Mouse (Mus musculus): ENCODE measurements around the gene Smc1b. TPM values are rescaled to one million over a fixed set of nuclear protein-coding genes. Genes with fewer than 3 reads are reported as not detected.

Gene Smc1b
- polyA plus RNA-seq, 1 experiment from 2014 or later: 0.16 TPM

- peaks cover 18% of the 10 kb centered on the region for H3K4me1 ChIP-seq (replicated peaks; ENCODE audit: control insufficient read depth, insufficient read depth, low read length)
- 35% methylated on average over 11 of the region's 11 CpGs for WGBS
- peak; percentile 72 for ATAC-seq (ENCODE audit: low read depth)
Measured at GRCm38 (mm10) chr15:85166433-85166933, 34.7 kb upstream of the Smc1b start.

GRCm38 (mm10) chr15:85162693-85163663 lies 31.2 kb upstream of the Smc1b start:
- 35% methylated on average over 21 of the region's 21 CpGs for WGBS
- Histone ChIP-seq H3K9ac (ENCODE audit: low read length) (no peak overlapping the region), H3K27me3 (ENCODE audit: control insufficient read depth, insufficient read depth, low read depth, low read length) (no peaks in the 10 kb centered on the region), H3K4me1 (replicated peaks; ENCODE audit: control insufficient read depth, insufficient read depth, low read length) (peaks cover 18% of the 10 kb centered on the region), H3K4me2 (ENCODE audit: low read depth, low read length) (no peak overlapping the region), H3K4me3 (ENCODE audit: low read length) (no peak overlapping the region), H3K36me3 (ENCODE audit: control insufficient read depth, insufficient read depth, low read length) (no peaks in the 10 kb centered on the region), H3K27ac (ENCODE audit: low read length) (peak overlapping the region; percentile 50), H3K9me3 (ENCODE audit: control insufficient read depth, low read length) (no peaks in the 10 kb centered on the region)
- peak; percentile 65 for ATAC-seq (ENCODE audit: low read depth)

More at GRCm38 (mm10) chr15:85166433-85166933, 34.7 kb upstream of the Smc1b start:
- Histone ChIP-seq H3K27me3 (ENCODE audit: control insufficient read depth, insufficient read depth, low read depth, low read length) (no peaks in the 10 kb centered on the region), H3K9ac (ENCODE audit: low read length) (no peak overlapping the region), H3K4me3 (ENCODE audit: low read length) (no peak overlapping the region), H3K9me3 (ENCODE audit: control insufficient read depth, low read length) (no peaks in the 10 kb centered on the region), H3K4me2 (ENCODE audit: low read depth, low read length) (no peak overlapping the region), H3K36me3 (ENCODE audit: control insufficient read depth, insufficient read depth, low read length) (no peaks in the 10 kb centered on the region), H3K27ac (ENCODE audit: low read length) (peak overlapping the region; percentile 15)

GRCm38 (mm10) chr15:85161416-85161815 lies 29.7 kb upstream of the Smc1b start:
- Histone ChIP-seq H3K27ac (ENCODE audit: low read length) (no peak overlapping the region), H3K9ac (ENCODE audit: low read length) (no peak overlapping the region), H3K4me2 (ENCODE audit: low read depth, low read length) (no peak overlapping the region), H3K36me3 (ENCODE audit: control insufficient read depth, insufficient read depth, low read length) (no peaks in the 10 kb centered on the region), H3K9me3 (ENCODE audit: control insufficient read depth, low read length) (no peaks in the 10 kb centered on the region), H3K27me3 (ENCODE audit: control insufficient read depth, insufficient read depth, low read depth, low read length) (no peaks in the 10 kb centered on the region), H3K4me1 (replicated peaks; ENCODE audit: control insufficient read depth, insufficient read depth, low read length) (peaks cover 18% of the 10 kb centered on the region), H3K4me3 (ENCODE audit: low read length) (no peak overlapping the region)
- ATAC-seq (ENCODE audit: low read depth): no peak

GRCm38 (mm10) chr15:85156198-85156597 lies 24.4 kb upstream of the Smc1b start:
- no peak overlapping the region for H3K27ac ChIP-seq (ENCODE audit: low read length)
- H3K9ac ChIP-seq (ENCODE audit: low read length): no peak overlapping the region
- no peak overlapping the region for H3K4me2 ChIP-seq (ENCODE audit: low read depth, low read length)
- ATAC-seq (ENCODE audit: low read depth): no peak; the same call in 1 of the 2 replicates
- no peaks in the 10 kb centered on the region for H3K9me3 ChIP-seq (ENCODE audit: control insufficient read depth, low read length)
- peaks cover 14% of the 10 kb centered on the region for H3K4me1 ChIP-seq (replicated peaks; ENCODE audit: control insufficient read depth, insufficient read depth, low read length)
- H3K36me3 ChIP-seq (ENCODE audit: control insufficient read depth, insufficient read depth, low read length): no peaks in the 10 kb centered on the region
- WGBS: 39% methylated on average over 4 of the region's 4 CpGs
- no peak overlapping the region for H3K4me3 ChIP-seq (ENCODE audit: low read length)
- no peaks in the 10 kb centered on the region for H3K27me3 ChIP-seq (ENCODE audit: control insufficient read depth, insufficient read depth, low read depth, low read length)

GRCm38 (mm10) chr15:85154091-85154490 lies 22.3 kb upstream of the Smc1b start:
- Histone ChIP-seq H3K4me1 (replicated peaks; ENCODE audit: control insufficient read depth, insufficient read depth, low read length) (peaks cover 14% of the 10 kb centered on the region), H3K9ac (ENCODE audit: low read length) (no peak overlapping the region), H3K27me3 (ENCODE audit: control insufficient read depth, insufficient read depth, low read depth, low read length) (no peaks in the 10 kb centered on the region), H3K27ac (ENCODE audit: low read length) (no peak overlapping the region), H3K4me2 (ENCODE audit: low read depth, low read length) (no peak overlapping the region), H3K9me3 (ENCODE audit: control insufficient read depth, low read length) (no peaks in the 10 kb centered on the region), H3K4me3 (ENCODE audit: low read length) (no peak overlapping the region), H3K36me3 (ENCODE audit: control insufficient read depth, insufficient read depth, low read length) (no peaks in the 10 kb centered on the region)
- 72% methylated on average over 3 of the region's 3 CpGs for WGBS
- ATAC-seq (ENCODE audit: low read depth): no peak

- no peak for ATAC-seq (ENCODE audit: low read depth)
- Histone ChIP-seq H3K4me3 (ENCODE audit: low read length) (no peak overlapping the region), H3K27me3 (ENCODE audit: control insufficient read depth, insufficient read depth, low read depth, low read length) (no peaks in the 10 kb centered on the region), H3K4me2 (ENCODE audit: low read depth, low read length) (no peak overlapping the region), H3K9ac (ENCODE audit: low read length) (no peak overlapping the region), H3K9me3 (ENCODE audit: control insufficient read depth, low read length) (no peaks in the 10 kb centered on the region), H3K27ac (ENCODE audit: low read length) (no peak overlapping the region), H3K4me1 (replicated peaks; ENCODE audit: control insufficient read depth, insufficient read depth, low read length) (peaks cover 14% of the 10 kb centered on the region), H3K36me3 (ENCODE audit: control insufficient read depth, insufficient read depth, low read length) (no peaks in the 10 kb centered on the region)
- WGBS: 62% methylated on average over 3 of the region's 3 CpGs
Measured at GRCm38 (mm10) chr15:85152577-85152976, 20.8 kb upstream of the Smc1b start.

GRCm38 (mm10) chr15:85151433-85151918 lies 19.7 kb upstream of the Smc1b start:
- Histone ChIP-seq H3K27me3 (ENCODE audit: control insufficient read depth, insufficient read depth, low read depth, low read length) (no peaks in the 10 kb centered on the region), H3K9ac (ENCODE audit: low read length) (no peak overlapping the region), H3K4me1 (replicated peaks; ENCODE audit: control insufficient read depth, insufficient read depth, low read length) (peaks cover 10% of the 10 kb centered on the region), H3K4me3 (ENCODE audit: low read length) (no peak overlapping the region), H3K9me3 (ENCODE audit: control insufficient read depth, low read length) (no peaks in the 10 kb centered on the region), H3K36me3 (ENCODE audit: control insufficient read depth, insufficient read depth, low read length) (no peaks in the 10 kb centered on the region), H3K27ac (ENCODE audit: low read length) (no peak overlapping the region), H3K4me2 (ENCODE audit: low read depth, low read length) (no peak overlapping the region)
- peak; percentile 79 for ATAC-seq (ENCODE audit: low read depth)
- WGBS: 15% methylated on average over 13 of the region's 13 CpGs

- ATAC-seq (ENCODE audit: low read depth): no peak
- H3K9ac ChIP-seq (ENCODE audit: low read length): no peak overlapping the region
- H3K4me2 ChIP-seq (ENCODE audit: low read depth, low read length): no peak overlapping the region
- no peaks in the 10 kb centered on the region for H3K9me3 ChIP-seq (ENCODE audit: control insufficient read depth, low read length)
- no peak overlapping the region for H3K4me3 ChIP-seq (ENCODE audit: low read length)
- no peaks in the 10 kb centered on the region for H3K4me1 ChIP-seq (replicated peaks; ENCODE audit: control insufficient read depth, insufficient read depth, low read length)
- H3K36me3 ChIP-seq (ENCODE audit: control insufficient read depth, insufficient read depth, low read length): no peaks in the 10 kb centered on the region
- no peak overlapping the region for H3K27ac ChIP-seq (ENCODE audit: low read length)
- 86% methylated on average over 5 of the region's 5 CpGs for WGBS
- H3K27me3 ChIP-seq (ENCODE audit: control insufficient read depth, insufficient read depth, low read depth, low read length): no peaks in the 10 kb centered on the region; the same call in 1 of the 2 replicates
Measured at GRCm38 (mm10) chr15:85144249-85144648, 12.5 kb upstream of the Smc1b start.

- WGBS: 90% methylated on average over 1 of the region's 1 CpGs
- ATAC-seq (ENCODE audit: low read depth): no peak
- Histone ChIP-seq H3K27me3 (ENCODE audit: control insufficient read depth, insufficient read depth, low read depth, low read length) (no peaks in the 10 kb centered on the region; the same call in 1 of the 2 replicates), H3K9me3 (ENCODE audit: control insufficient read depth, low read length) (no peaks in the 10 kb centered on the region), H3K27ac (ENCODE audit: low read length) (no peak overlapping the region), H3K4me2 (ENCODE audit: low read depth, low read length) (no peak overlapping the region), H3K4me1 (replicated peaks; ENCODE audit: control insufficient read depth, insufficient read depth, low read length) (no peaks in the 10 kb centered on the region), H3K4me3 (ENCODE audit: low read length) (no peak overlapping the region), H3K36me3 (ENCODE audit: control insufficient read depth, insufficient read depth, low read length) (no peaks in the 10 kb centered on the region), H3K9ac (ENCODE audit: low read length) (no peak overlapping the region)
Measured at GRCm38 (mm10) chr15:85143747-85144146, 12.0 kb upstream of the Smc1b start.

Measured in lung, embryonic 16.5 days (tissue).